Mouse (Mus musculus) lung, postnatal 0 days (tissue): Measurements from ENCODE around the gene 4930452B06Rik. TPM values are rescaled to one million over a fixed set of nuclear protein-coding genes. Genes with fewer than 3 reads are reported as not detected.

ENCODE experiments used
- ATAC-seq: fragments of 200-750 bp; cut with Nextera tagmentation; 2 replicates; pipeline ENCODE4 v1.8.0; 2017; ENCODE audit warnings: moderate library complexity
- DNase-seq: peaks from one replicate; pipeline ENCODE4 v3.0.0-alpha.2; 2016; ENCODE audit warnings: low spot score
- H3K27ac ChIP-seq: fragments of 300-500 bp; sonication (generic); 2 replicates; pipeline ENCODE4 v1.5.1; 2014; ENCODE audit warnings: antibody characterized with exemption, mild to moderate bottlenecking, low read length, mixed read lengths
- H3K27me3 ChIP-seq: fragments of 300-500 bp; sonication (generic); replicated peaks from 2 replicates; pipeline ENCODE4 v1.6.1; 2014; ENCODE audit warnings: low read length, mixed read lengths; ENCODE audit not compliant: insufficient read depth
- H3K36me3 ChIP-seq: fragments of 300-500 bp; sonication (generic); 2 replicates; pipeline ENCODE4 v1.6.1; 2014; ENCODE audit warnings: low read length, mixed read lengths; ENCODE audit not compliant: insufficient read depth
- H3K4me1 ChIP-seq: fragments of 300-500 bp; sonication (generic); 2 replicates; pipeline ENCODE4 v1.6.1; 2014; ENCODE audit warnings: antibody characterized with exemption, low read depth, low read length, mixed read lengths; ENCODE audit not compliant: insufficient read depth
- H3K4me2 ChIP-seq: fragments of 300-500 bp; sonication (generic); replicated peaks from 2 replicates; pipeline ENCODE4 v1.6.1; 2014; ENCODE audit warnings: low read depth, mild to moderate bottlenecking, low read length, moderate library complexity, mixed read lengths
- H3K4me3 ChIP-seq: fragments of 300-500 bp; sonication (generic); 2 replicates; pipeline ENCODE4 v1.5.1; 2014; ENCODE audit warnings: low read depth, low read length
- H3K9ac ChIP-seq: fragments of 300-500 bp; sonication (generic); replicated peaks from 2 replicates; pipeline ENCODE4 v1.6.1; 2014; ENCODE audit warnings: low read depth, mild to moderate bottlenecking
- H3K9me3 ChIP-seq: fragments of 300-500 bp; sonication (generic); 2 replicates; pipeline ENCODE4 v1.6.1; 2016; ENCODE audit warnings: low read length, mixed read lengths
- CTCF ChIP-seq: IDR thresholded peaks from 2 replicates; pipeline ENCODE4 v1.5.1; 2016; ENCODE audit warnings: antibody characterized with exemption, mild to moderate bottlenecking
- EP300 ChIP-seq: IDR thresholded peaks from 2 replicates; pipeline ENCODE4 v1.6.1; 2016; ENCODE audit warnings: antibody characterized with exemption, mild to moderate bottlenecking, control low read depth
- WGBS: fragments of 180-500 bp; shearing (Covaris S2); extraction: QIAGEN DNeasy Blood & Tissue Kit; methylation state at CpG from one replicate; pipeline ENCODE4 v1.1.7; 2014; 5-methylcytosine and 5-hydroxymethylcytosine counted together
- polyA plus RNA-seq: library from polyadenylated mRNA; unstranded; fragments of >200 nt; fragmentation: Nextera tagmentation; extraction: Ambion mirVana; gene quantifications from 2 replicates; pipeline ENCODE4 v1.2.1, GENCODE M21; 2015

4930452B06Rik gene
- polyA plus RNA-seq, 1 experiment from 2014 or later = 2.9 TPM

GRCm38 (mm10) chr14:8641650-8642279 is 24.3 kb downstream of the 4930452B06Rik start:
- no peaks in the 10 kb centered on the region for H3K4me1 ChIP-seq
- no peaks in the 10 kb centered on the region for H3K9me3 ChIP-seq
- no peak overlapping the region for H3K4me3 ChIP-seq
- TF ChIP-seq EP300 = no peak
- H3K4me2 ChIP-seq = no peak overlapping the region
- no peak overlapping the region for H3K27ac ChIP-seq
- peak; percentile 12 for DNase-seq
- no peaks in the 10 kb centered on the region for H3K27me3 ChIP-seq
- peak; percentile 61 for ATAC-seq
- H3K9ac ChIP-seq = no peak overlapping the region
- 56% methylated on average over 9 of the region's 9 CpGs for WGBS
- no peaks in the 10 kb centered on the region for H3K36me3 ChIP-seq

- Histone ChIP-seq H3K4me1 (no peaks in the 10 kb centered on the region), H3K4me2 (no peak overlapping the region), H3K9me3 (no peaks in the 10 kb centered on the region), H3K4me3 (no peak overlapping the region), H3K27ac (no peak overlapping the region), H3K9ac (no peak overlapping the region), H3K36me3 (no peaks in the 10 kb centered on the region), H3K27me3 (no peaks in the 10 kb centered on the region)
- no peak for ATAC-seq
- 83% methylated on average over 6 of the region's 6 CpGs for WGBS
- no peak for TF ChIP-seq CTCF
- TF ChIP-seq EP300 = no peak
- DNase-seq = no peak
These were observed 33.8 kb downstream of the 4930452B06Rik start for GRCm38 (mm10) chr14:8632211-8632610.

- TF ChIP-seq CTCF (no peak), EP300 (no peak)
- DNase-seq = no peak
- Histone ChIP-seq H3K4me1 (no peaks in the 10 kb centered on the region), H3K27ac (no peak overlapping the region), H3K27me3 (no peaks in the 10 kb centered on the region), H3K9me3 (no peaks in the 10 kb centered on the region), H3K9ac (no peak overlapping the region), H3K4me2 (no peak overlapping the region), H3K36me3 (no peaks in the 10 kb centered on the region), H3K4me3 (no peak overlapping the region)
- ATAC-seq = no peak
- WGBS = 73% methylated on average over 5 of the region's 5 CpGs
These were observed 37.6 kb downstream of the 4930452B06Rik start for GRCm38 (mm10) chr14:8628406-8628805.

- Histone ChIP-seq H3K4me1 (no peaks in the 10 kb centered on the region), H3K9ac (no peak overlapping the region), H3K27ac (no peak overlapping the region), H3K4me2 (no peak overlapping the region), H3K9me3 (no peaks in the 10 kb centered on the region), H3K27me3 (no peaks in the 10 kb centered on the region), H3K36me3 (no peaks in the 10 kb centered on the region), H3K4me3 (no peak overlapping the region)
- ATAC-seq (peak; percentile 97), DNase-seq (peak; percentile 81)
- WGBS = 44% methylated on average over 4 of the region's 4 CpGs
- TF ChIP-seq EP300 = peak; percentile 75
- TF ChIP-seq CTCF = no peak
These were observed 38.6 kb downstream of the 4930452B06Rik start for GRCm38 (mm10) chr14:8627481-8627880.

- Histone ChIP-seq H3K4me1 (0 out of 2 replicates have a peak, but pooled peaks cover 3% of the 10 kb centered on the region), H3K9ac (no peak overlapping the region), H3K4me3 (no peak overlapping the region), H3K36me3 (no peaks in the 10 kb centered on the region), H3K27me3 (no peaks in the 10 kb centered on the region), H3K4me2 (no peak overlapping the region), H3K9me3 (no peaks in the 10 kb centered on the region), H3K27ac (no peak overlapping the region)
- ATAC-seq = no peak
- 36% methylated on average over 6 of the region's 6 CpGs for WGBS
- TF ChIP-seq EP300 = no peak
- TF ChIP-seq CTCF = no peak
- DNase-seq = no peak
These were observed 44.9 kb downstream of the 4930452B06Rik start for GRCm38 (mm10) chr14:8621164-8621563.

- Histone ChIP-seq H3K4me3 (no peak overlapping the region), H3K9me3 (no peaks in the 10 kb centered on the region), H3K9ac (no peak overlapping the region), H3K27ac (no peak overlapping the region), H3K4me1 (0 out of 2 replicates have a peak, but pooled peaks cover 3% of the 10 kb centered on the region), H3K4me2 (no peak overlapping the region), H3K36me3 (no peaks in the 10 kb centered on the region), H3K27me3 (no peaks in the 10 kb centered on the region)
- WGBS = 72% methylated on average over 5 of the region's 5 CpGs
- TF ChIP-seq CTCF = no peak
- TF ChIP-seq EP300 = no peak
- DNase-seq = no peak
- ATAC-seq = no peak
These were observed 45.5 kb downstream of the 4930452B06Rik start for GRCm38 (mm10) chr14:8620580-8620979.
